Mouse (Mus musculus) central nervous system, embryonic 18 days (tissue): ENCODE results near the gene Smarcal1. TPM values are rescaled to one million over a fixed set of nuclear protein-coding genes. Genes with fewer than 3 reads are reported as not detected.

ENCODE experiments used
- polyA plus RNA-seq: library from polyadenylated mRNA; depleted of rRNA; stranded (reverse); fragments of >200 nt; gene quantifications from 2 replicates; pipeline ENCODE4 v1.2.3, GENCODE M21; 2012; rRNA removed

Gene Smarcal1
- 46.9 and 47.4 TPM in 2 replicates for polyA plus RNA-seq

DNA sequence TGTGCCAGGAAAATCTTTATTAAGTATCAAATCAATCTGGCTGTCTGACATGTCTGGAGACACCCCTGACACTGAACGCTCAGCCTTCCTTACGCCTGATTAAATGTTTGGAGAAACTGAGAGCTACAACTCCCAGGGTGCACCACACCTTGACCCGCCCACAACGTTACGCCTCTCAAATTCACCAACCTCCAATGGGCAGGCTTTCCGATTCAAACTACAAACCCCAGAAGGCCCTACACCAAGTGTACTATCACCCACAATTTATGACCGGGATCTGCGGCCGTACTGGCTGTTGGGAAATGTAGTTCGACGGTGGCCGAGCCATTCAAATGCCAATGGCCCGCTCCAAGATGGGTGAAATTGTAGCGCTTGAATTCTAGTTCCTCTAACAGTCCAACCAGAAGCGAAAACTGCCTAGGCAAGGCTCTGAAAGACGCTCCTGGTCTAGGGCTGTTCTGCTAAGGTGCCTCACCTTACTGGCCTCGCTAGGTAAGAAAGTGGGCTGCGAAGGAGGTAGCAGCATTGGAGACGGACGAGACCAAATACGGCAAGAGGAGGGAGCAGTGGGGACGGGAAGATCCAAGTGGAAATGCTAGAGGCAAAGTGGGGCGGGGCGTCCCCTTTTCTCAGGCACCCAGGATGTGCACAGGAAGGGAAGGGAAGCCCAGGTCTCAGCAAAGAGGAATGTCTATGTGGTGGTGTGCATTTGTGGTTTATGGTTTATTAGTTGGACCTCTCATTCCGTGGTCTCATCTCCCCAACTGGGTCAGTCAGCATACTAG, at the start of gene Smarcal1:
Gene Smarcal1 (plus strand): TSS at position 305 of the 785 bp plus-strand sequence.

DNA sequence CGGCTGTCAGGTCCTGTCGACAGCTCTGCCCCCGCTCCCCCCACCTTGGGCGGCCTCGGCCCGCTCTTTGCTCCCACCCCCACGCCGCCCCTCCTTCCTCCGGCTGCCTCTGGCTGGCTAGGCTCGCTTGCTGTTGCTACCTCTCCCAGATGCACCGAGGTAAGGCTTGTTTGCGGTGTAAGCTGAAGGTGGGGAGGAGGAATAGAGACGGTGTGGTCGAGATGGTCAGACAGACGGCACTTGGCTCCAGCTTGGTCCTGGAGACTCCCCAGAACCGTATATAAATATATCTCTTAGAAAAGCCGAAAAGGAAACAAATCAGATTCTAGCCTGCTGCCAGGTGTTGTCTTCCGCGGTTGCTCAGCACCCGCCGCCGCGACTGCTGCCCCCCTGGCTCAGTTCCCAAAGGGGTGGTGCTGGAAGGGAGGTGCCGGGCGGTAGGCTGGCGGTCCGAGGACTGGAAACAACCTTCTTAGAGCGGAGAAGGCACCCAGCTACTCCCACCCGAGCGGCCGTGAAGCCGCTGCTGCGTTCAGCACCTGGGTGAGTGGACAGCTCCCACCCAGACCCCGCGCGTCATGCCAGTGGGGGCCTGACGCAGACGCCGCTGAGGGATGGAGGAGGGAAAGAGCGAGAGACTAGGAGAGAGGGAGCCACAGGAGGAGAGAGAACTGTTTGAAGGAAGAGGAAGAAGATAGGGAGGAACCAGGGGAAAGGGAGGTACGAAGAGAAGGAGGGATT, 46.3 kb upstream of the Smarcal1 start, which contains the start of gene March4:
Gene March4 (minus strand): TSS at position 320 of the 741 bp plus-strand sequence.

Other genes with a start within 250 kb of the Smarcal1 start
- gene March4, start 46.3 kb upstream of the Smarcal1 start, polyA plus RNA-seq = 11.1 and 15.6 TPM in 2 replicates
- 0.01 TPM in 1 of 2 replicates, not detected in the other for gene Ankar, start 117.3 kb downstream of the Smarcal1 start, polyA plus RNA-seq
- gene Rpl37a, start 128.0 kb downstream of the Smarcal1 start, polyA plus RNA-seq = 1,143 and 1,250 TPM in 2 replicates
- 219 and 251 TPM in 2 replicates for gene Igfbp2, start 241.3 kb downstream of the Smarcal1 start, polyA plus RNA-seq